Mouse (Mus musculus) inflammation-experienced regulatory T-cells, adult 16 weeks (primary cell): ENCODE data around the gene Dlst. TPM values are rescaled to one million over a fixed set of nuclear protein-coding genes. Genes with fewer than 3 reads are reported as not detected.

Source experiments
- polyA plus RNA-seq: library from polyadenylated mRNA; unstranded; fragments of 100-300 nt; shearing (Covaris generic); gene quantifications from one replicate; pipeline ENCODE4 v1.2.1, GENCODE M21; 2017

Dlst gene
- polyA plus RNA-seq: 100 TPM

DNA sequence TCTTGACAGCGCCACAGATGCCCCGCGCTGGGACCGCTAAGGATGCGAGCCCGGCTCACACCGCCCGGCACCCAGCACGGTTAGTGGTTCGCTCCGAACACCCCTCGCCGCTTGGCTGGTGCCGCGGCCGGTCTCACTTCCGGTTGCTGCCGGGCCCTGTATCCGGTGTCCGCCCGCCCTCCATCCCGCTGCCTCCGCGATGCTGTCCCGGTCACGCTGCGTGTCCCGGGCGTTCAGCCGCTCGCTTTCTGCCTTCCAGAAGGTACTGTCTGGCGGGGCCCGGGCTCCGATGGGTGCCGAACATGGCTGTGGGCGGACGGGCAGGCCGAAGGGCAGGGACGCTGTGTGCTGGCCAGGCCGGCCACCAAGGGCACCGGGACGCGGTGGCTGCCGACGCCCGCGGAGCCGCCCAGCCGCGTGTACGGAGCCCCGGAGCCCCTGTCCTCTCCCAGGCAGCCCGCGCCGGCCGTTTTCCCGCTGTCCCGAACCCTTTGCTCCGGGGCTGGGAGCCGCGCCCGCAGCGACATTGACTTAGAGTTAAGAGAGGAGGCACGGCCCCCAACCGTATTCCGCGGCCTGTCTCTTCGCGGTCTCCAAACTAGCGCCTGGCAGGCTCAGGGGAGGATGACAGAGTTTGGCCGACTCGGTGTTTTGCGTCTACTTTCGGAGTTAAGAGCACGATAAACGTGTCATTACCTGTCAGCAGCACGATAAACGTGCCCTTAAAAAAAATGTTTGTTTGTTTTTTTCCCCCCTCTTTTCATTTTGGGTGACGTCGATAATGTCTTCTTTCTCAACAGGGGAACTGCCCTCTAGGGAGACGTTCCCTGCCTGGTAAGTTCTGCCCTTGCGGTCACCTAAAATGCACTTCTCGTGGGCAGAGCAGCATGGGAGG lies at the start of gene Dlst, which contains the start of gene Prox2:
Gene Dlst (plus strand): TSS at position 136 of the 895 bp plus-strand sequence.
Gene Prox2 (minus strand): TSS at position 62 of the 895 bp plus-strand sequence.

DNA sequence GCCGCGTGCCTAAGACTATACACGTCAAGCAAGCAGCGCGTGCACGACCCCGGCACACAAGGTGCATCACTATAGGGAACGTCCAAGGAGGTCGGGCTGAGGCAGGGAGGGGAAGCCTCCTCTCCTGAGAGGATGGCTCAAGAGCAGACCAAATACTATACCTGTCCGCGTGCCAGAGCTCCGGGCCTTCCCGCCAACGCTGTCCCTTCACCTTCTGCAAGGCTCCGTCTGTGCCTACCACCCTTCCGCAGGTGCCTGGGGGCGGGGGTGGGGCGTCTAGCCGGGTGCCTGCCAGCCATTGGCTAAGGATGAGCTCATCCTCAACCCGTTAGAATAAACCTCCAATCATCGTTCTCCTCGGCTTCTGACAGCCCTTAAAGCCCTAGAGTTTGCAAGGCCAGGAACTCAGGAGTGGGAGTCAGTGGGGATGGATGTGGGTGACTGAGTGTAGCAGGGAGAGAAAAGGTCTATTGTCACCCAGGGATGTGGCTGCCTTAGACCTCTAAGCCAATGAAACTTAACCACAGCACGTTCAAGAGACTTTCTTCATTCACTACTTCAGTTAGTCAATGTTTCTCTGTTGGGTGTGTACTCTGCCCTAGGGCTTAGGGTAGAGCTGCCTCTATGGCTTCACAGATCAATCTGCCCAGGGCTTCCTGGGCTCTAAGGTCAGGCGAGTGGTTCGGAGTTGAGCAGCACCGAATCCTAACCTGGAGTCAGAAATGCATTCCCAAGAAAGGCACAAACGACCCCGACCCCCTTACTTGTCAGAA lies 40.6 kb downstream of the Dlst start, which contains the start of gene Rps6kl1:
Gene Rps6kl1 (minus strand): TSS at position 263 of the 773 bp plus-strand sequence.

DNA sequence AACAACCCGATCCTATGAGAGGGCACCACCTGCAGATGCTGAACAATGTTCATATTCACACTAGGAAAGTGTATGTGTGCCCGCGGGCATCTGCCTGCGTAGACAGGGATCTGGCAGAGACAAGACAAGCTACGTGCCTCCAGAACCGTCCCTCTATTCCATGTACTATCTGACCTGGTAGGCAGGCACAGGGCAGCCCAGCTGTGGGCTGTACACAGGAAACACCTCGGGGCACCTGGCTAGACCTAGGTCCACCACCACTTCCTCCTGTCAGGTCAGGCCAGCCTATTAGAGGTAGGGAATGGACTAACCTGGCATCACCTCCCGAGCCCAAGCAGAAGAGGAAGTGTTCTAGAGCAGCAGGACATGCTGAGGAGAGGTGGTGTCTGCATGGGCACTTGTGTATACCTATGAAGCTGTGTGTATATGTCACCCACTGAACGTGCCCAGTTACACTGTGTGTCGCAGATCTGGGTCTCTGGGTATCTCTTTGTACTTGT lies 67.2 kb downstream of the Dlst start, which contains the start of gene Pgf:
Gene Pgf (minus strand): TSS at position 51 of the 500 bp plus-strand sequence.

Other genes with a start within 250 kb of the Dlst start
- 0.35 TPM for gene Ltbp2, start 234.3 kb upstream of the Dlst start, polyA plus RNA-seq
- gene Fcf1, start 139.9 kb upstream of the Dlst start, polyA plus RNA-seq: 140 TPM
- 66.8 TPM for gene Arel1, start 139.9 kb upstream of the Dlst start, polyA plus RNA-seq
- gene Ylpm1, start 114.5 kb upstream of the Dlst start, polyA plus RNA-seq: 28.4 TPM
- gene Prox2, start 74 bp upstream of the Dlst start, polyA plus RNA-seq: 9.2 TPM
- gene Rps6kl1, start 40.4 kb downstream of the Dlst start, polyA plus RNA-seq: 1.4 TPM
- gene Pgf, start 67.0 kb downstream of the Dlst start, polyA plus RNA-seq: not detected
- 109 TPM for gene Eif2b2, start 108.6 kb downstream of the Dlst start, polyA plus RNA-seq
- gene Mlh3, start 159.8 kb downstream of the Dlst start, polyA plus RNA-seq: 21.4 TPM
- 60.6 TPM for gene Acyp1, start 177.6 kb downstream of the Dlst start, polyA plus RNA-seq
- 0.44 TPM for gene Zc2hc1c, start 177.8 kb downstream of the Dlst start, polyA plus RNA-seq
- gene Nek9, start 228.5 kb downstream of the Dlst start, polyA plus RNA-seq: 17.3 TPM